Mouse (Mus musculus): ENCODE measurements at regions not wholly inside any gene's neighbourhood (a gene's known extent, or its start where the extent isn't known, plus 50 kb on each side); places are given as distances from the start of the nearest gene placed in this dataset.
A peak's percentile ranks its signal among the peaks of the same experiment; 100 is the strongest.

DNA sequence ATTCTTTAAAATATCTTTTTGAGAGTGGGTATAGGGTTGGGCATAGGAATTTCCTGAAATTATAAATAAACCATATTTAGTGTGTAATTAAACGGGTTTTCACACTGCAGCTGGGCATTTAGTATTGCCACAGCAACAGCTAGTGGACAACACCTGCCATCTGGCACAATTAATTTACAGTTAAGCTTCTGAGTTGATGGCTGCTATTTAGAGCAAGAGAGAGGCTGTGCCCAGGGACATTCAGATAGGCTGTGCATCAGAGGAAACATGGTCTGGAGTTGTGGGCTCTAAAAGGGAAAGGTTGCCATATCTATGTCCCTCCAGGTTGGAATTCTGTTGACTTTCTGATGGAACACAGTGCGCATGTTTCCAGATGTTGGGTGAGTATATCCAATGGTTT lies 227.1 kb downstream of the Pth2r start:
- Histone ChIP-seq H3K27ac (no peak overlapping the region), H3K4me3 (replicated peaks; ENCODE audit: low read depth, low read length) (no peak overlapping the region), H3K36me3 (ENCODE audit: insufficient read depth, low read length) (no peaks in the 10 kb centered on the region), H3K9ac (ENCODE audit: low read depth, low read length) (no peak overlapping the region), H3K4me1 (replicated peaks; ENCODE audit: insufficient read depth, low read length) (no peaks in the 10 kb centered on the region), H3K9me3 (replicated peaks; ENCODE audit: low read length) (no peaks in the 10 kb centered on the region), H3K27me3 (ENCODE audit: insufficient read depth, low read length) (no peaks in the 10 kb centered on the region), H3K4me2 (ENCODE audit: low read length) (no peak overlapping the region)
- ATAC-seq (replicated peaks; ENCODE audit: low FRiP score, low read depth): no peak
- no peak for DNase-seq (ENCODE audit: low spot score)
- 87% methylated on average over 2 of the region's 2 CpGs for WGBS
- no peak for TF ChIP-seq CTCF (IDR thresholded peaks at IDR 0.05; ENCODE audit: low read depth)

GRCm38 (mm10) chr1:65535674-65536073 lies 253.8 kb downstream of the Pth2r start:
- H3K27ac ChIP-seq: no peak overlapping the region
- ATAC-seq (replicated peaks; ENCODE audit: low FRiP score, low read depth): no peak
- TF ChIP-seq CTCF (IDR thresholded peaks at IDR 0.05; ENCODE audit: low read depth): no peak
- no peaks in the 10 kb centered on the region for H3K9me3 ChIP-seq (replicated peaks; ENCODE audit: low read length)
- H3K4me3 ChIP-seq (replicated peaks; ENCODE audit: low read depth, low read length): no peak overlapping the region
- H3K9ac ChIP-seq (ENCODE audit: low read depth, low read length): no peak overlapping the region
- H3K4me2 ChIP-seq (ENCODE audit: low read length): no peak overlapping the region
- DNase-seq (ENCODE audit: low spot score): peak; percentile 16
- no peaks in the 10 kb centered on the region for H3K4me1 ChIP-seq (replicated peaks; ENCODE audit: insufficient read depth, low read length)
- H3K36me3 ChIP-seq (ENCODE audit: insufficient read depth, low read length): no peaks in the 10 kb centered on the region
- 33% methylated on average over 3 of the region's 3 CpGs for WGBS
- H3K27me3 ChIP-seq (ENCODE audit: insufficient read depth, low read length): no peaks in the 10 kb centered on the region

GRCm38 (mm10) chr1:65538509-65538908 lies 256.7 kb downstream of the Pth2r start:
- Histone ChIP-seq H3K4me3 (replicated peaks; ENCODE audit: low read depth, low read length) (no peak overlapping the region), H3K36me3 (ENCODE audit: insufficient read depth, low read length) (no peaks in the 10 kb centered on the region), H3K4me1 (replicated peaks; ENCODE audit: insufficient read depth, low read length) (no peaks in the 10 kb centered on the region), H3K27ac (no peak overlapping the region), H3K9ac (ENCODE audit: low read depth, low read length) (no peak overlapping the region), H3K9me3 (replicated peaks; ENCODE audit: low read length) (no peaks in the 10 kb centered on the region), H3K4me2 (ENCODE audit: low read length) (no peak overlapping the region), H3K27me3 (ENCODE audit: insufficient read depth, low read length) (no peaks in the 10 kb centered on the region)
- no peak for TF ChIP-seq CTCF (IDR thresholded peaks at IDR 0.05; ENCODE audit: low read depth)
- ATAC-seq (replicated peaks; ENCODE audit: low FRiP score, low read depth) (no peak), DNase-seq (ENCODE audit: low spot score) (no peak)
- 80% methylated on average over 3 of the region's 3 CpGs for WGBS

DNA sequence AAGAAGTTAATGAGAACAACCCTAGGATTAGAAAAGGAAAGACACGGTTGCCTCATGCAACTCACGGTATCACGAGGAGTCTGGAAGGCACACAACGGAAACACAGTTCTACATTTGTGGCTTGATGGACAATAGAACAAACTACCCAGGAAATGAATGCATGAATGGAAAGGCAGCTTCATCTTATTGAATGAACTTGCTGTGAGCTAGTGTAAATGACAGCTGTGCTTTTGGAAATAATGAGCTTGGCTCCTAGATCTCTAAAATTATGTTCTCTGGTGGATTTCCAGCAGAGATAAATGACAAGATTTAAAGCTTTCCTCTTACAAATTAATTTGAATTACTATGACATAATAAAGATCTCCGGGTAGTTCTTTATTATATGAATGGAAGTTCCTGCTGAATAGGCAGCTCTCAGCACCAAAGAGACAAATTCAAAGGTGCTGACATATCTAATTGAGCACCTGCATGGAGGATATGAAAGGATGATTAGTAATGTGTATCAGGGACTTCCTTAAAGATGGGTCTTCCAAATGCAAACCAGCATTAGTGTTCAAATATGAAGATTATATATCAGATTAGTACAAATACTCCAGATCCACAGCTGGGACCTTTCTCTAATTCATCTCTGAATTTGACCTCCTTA lies 262.5 kb downstream of the Pth2r start:
- ATAC-seq (replicated peaks; ENCODE audit: low FRiP score, low read depth): no peak

DNA sequence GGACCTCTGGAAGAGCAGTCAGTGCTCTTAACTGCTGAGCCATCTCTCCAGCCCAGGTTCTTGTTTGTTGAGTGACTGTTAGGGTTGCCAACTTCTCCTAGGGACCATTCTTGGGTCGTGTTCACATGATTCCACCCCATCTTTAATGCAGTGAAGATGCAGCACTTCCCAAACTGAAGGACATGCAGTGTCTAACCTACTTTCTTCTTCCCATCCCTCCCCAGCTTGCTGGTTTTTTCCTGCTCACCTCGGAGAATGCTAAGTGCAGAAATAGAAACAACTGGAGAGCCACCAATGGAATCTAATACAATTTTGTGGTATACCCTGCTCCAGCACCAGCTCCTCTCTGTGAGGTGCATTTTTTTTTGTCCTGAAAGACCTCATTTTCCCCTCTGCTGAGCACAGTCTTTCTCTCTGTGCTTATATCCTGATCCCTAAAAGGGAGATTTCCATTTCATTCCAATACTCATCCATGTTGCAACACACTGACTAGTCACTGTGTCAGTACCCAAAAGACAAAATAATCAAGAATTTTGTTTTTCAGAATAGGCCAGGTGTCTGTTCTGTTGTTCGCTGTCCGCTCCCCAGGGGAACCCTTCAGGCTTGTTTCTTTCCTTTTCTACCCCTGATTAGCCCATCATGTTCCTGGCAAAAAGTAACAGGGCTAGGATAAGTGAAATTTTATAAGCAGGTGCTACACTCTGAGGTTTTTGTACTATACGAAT lies 263.6 kb downstream of the Pth2r start:
- no peak for TF ChIP-seq CTCF (IDR thresholded peaks at IDR 0.05; ENCODE audit: low read depth)
- H3K4me1 ChIP-seq (replicated peaks; ENCODE audit: insufficient read depth, low read length): no peaks in the 10 kb centered on the region
- no peak overlapping the region for H3K9ac ChIP-seq (ENCODE audit: low read depth, low read length)
- DNase-seq (ENCODE audit: low spot score): no peak
- H3K4me2 ChIP-seq (ENCODE audit: low read length): no peak overlapping the region
- no peak overlapping the region for H3K4me3 ChIP-seq (replicated peaks; ENCODE audit: low read depth, low read length)
- no peaks in the 10 kb centered on the region for H3K9me3 ChIP-seq (replicated peaks; ENCODE audit: low read length)
- no peaks in the 10 kb centered on the region for H3K36me3 ChIP-seq (ENCODE audit: insufficient read depth, low read length)
- WGBS: 76% methylated on average over 5 of the region's 5 CpGs
- no peak for ATAC-seq (replicated peaks; ENCODE audit: low FRiP score, low read depth)
- H3K27ac ChIP-seq: no peak overlapping the region
- H3K27me3 ChIP-seq (ENCODE audit: insufficient read depth, low read length): no peaks in the 10 kb centered on the region

More for the DNA sequence above, 262.5 kb downstream of the Pth2r start:
- Histone ChIP-seq H3K27me3 (ENCODE audit: insufficient read depth, low read length) (no peaks in the 10 kb centered on the region), H3K9me3 (replicated peaks; ENCODE audit: low read length) (no peaks in the 10 kb centered on the region), H3K4me3 (replicated peaks; ENCODE audit: low read depth, low read length) (no peak overlapping the region), H3K36me3 (ENCODE audit: insufficient read depth, low read length) (no peaks in the 10 kb centered on the region), H3K27ac (no peak overlapping the region), H3K4me2 (ENCODE audit: low read length) (no peak overlapping the region), H3K4me1 (replicated peaks; ENCODE audit: insufficient read depth, low read length) (no peaks in the 10 kb centered on the region), H3K9ac (ENCODE audit: low read depth, low read length) (no peak overlapping the region)
- WGBS: 86% methylated on average over 5 of the region's 5 CpGs
- TF ChIP-seq CTCF (IDR thresholded peaks at IDR 0.05; ENCODE audit: low read depth): no peak
- DNase-seq (ENCODE audit: low spot score): no peak

- H3K36me3 ChIP-seq (ENCODE audit: insufficient read depth, low read length): no peaks in the 10 kb centered on the region
- no peaks in the 10 kb centered on the region for H3K4me1 ChIP-seq (replicated peaks; ENCODE audit: insufficient read depth, low read length)
- no peaks in the 10 kb centered on the region for H3K27me3 ChIP-seq (ENCODE audit: insufficient read depth, low read length)
- DNase-seq (ENCODE audit: low spot score) (no peak), ATAC-seq (replicated peaks; ENCODE audit: low FRiP score, low read depth) (no peak)
- H3K9ac ChIP-seq (ENCODE audit: low read depth, low read length): no peak overlapping the region
- H3K4me2 ChIP-seq (ENCODE audit: low read length): no peak overlapping the region
- H3K27ac ChIP-seq: no peak overlapping the region
- no peak overlapping the region for H3K4me3 ChIP-seq (replicated peaks; ENCODE audit: low read depth, low read length)
- no peaks in the 10 kb centered on the region for H3K9me3 ChIP-seq (replicated peaks; ENCODE audit: low read length)
- TF ChIP-seq CTCF (IDR thresholded peaks at IDR 0.05; ENCODE audit: low read depth): no peak
- 81% methylated on average over 4 of the region's 4 CpGs for WGBS
Observed at GRCm38 (mm10) chr1:65548830-65549229, 267.0 kb downstream of the Pth2r start.

Measured in kidney, postnatal 0 days (tissue).